Mouse (Mus musculus) kidney, adult 18-20 months (tissue): ENCODE data around the gene G3bp1.

ENCODE experiments used
- DNase-seq: peaks from one replicate; pipeline ENCODE4 v3.0.0; 2021

The G3bp1 gene

GRCm38 (mm10) chr11:55465177-55465576, 4.3 kb upstream of the G3bp1 start:
- DNase-seq: peak; percentile 54

- peak; percentile 83 for DNase-seq
Observed at GRCm38 (mm10) chr11:55468012-55468411, 1.5 kb upstream of the G3bp1 start.

- no peak for DNase-seq
Observed at GRCm38 (mm10) chr11:55468611-55469047, 856 bp upstream of the G3bp1 start.

GRCm38 (mm10) chr11:55469923-55470691, 622 bp downstream of the G3bp1 start:
- DNase-seq: peak; percentile 35

- DNase-seq: no peak
Observed at GRCm38 (mm10) chr11:55470761-55471160, 1.3 kb downstream of the G3bp1 start.

- DNase-seq: no peak
Observed at GRCm38 (mm10) chr11:55471467-55471866, 2.0 kb downstream of the G3bp1 start.

- no peak for DNase-seq
Observed at GRCm38 (mm10) chr11:55473219-55473618, 3.7 kb downstream of the G3bp1 start.

- no peak for DNase-seq
Observed at GRCm38 (mm10) chr11:55485443-55485842, 16.0 kb downstream of the G3bp1 start.

GRCm38 (mm10) chr11:55496158-55496557, 26.7 kb downstream of the G3bp1 start:
- DNase-seq: no peak

- peak; percentile 56 for DNase-seq
Observed at GRCm38 (mm10) chr11:55497885-55498284, 28.4 kb downstream of the G3bp1 start.

GRCm38 (mm10) chr11:55501955-55502531, 32.6 kb downstream of the G3bp1 start:
- DNase-seq: no peak

- DNase-seq: no peak
Observed at GRCm38 (mm10) chr11:55502886-55503285, 33.4 kb downstream of the G3bp1 start.

GRCm38 (mm10) chr11:55505485-55505884, 36.0 kb downstream of the G3bp1 start:
- no peak for DNase-seq

GRCm38 (mm10) chr11:55511374-55511773, 41.9 kb downstream of the G3bp1 start:
- DNase-seq: no peak

- DNase-seq: no peak
Observed at GRCm38 (mm10) chr11:55517666-55518065, 48.2 kb downstream of the G3bp1 start.

- peak; percentile 61 for DNase-seq
Observed at GRCm38 (mm10) chr11:55518806-55519674, 49.6 kb downstream of the G3bp1 start.

GRCm38 (mm10) chr11:55530741-55531140, 61.3 kb downstream of the G3bp1 start:
- DNase-seq: no peak

GRCm38 (mm10) chr11:55533378-55533777, 63.9 kb downstream of the G3bp1 start:
- no peak for DNase-seq

GRCm38 (mm10) chr11:55534766-55535165, 65.3 kb downstream of the G3bp1 start:
- DNase-seq: no peak

GRCm38 (mm10) chr11:55542128-55542527, 72.6 kb downstream of the G3bp1 start:
- no peak for DNase-seq

- DNase-seq: no peak
Observed at GRCm38 (mm10) chr11:55542671-55543070, 73.2 kb downstream of the G3bp1 start.

GRCm38 (mm10) chr11:55545690-55546089, 76.2 kb downstream of the G3bp1 start:
- no peak for DNase-seq
